Mouse (Mus musculus) heart, embryonic 15.5 days (tissue): ENCODE results near the gene Pdlim1. TPM values are rescaled to one million over a fixed set of nuclear protein-coding genes. Genes with fewer than 3 reads are reported as not detected.
A peak's percentile ranks its signal among the peaks of the same experiment; 100 is the strongest.

Source experiments
- ATAC-seq: fragments of 200-750 bp; cut with Nextera tagmentation; replicated peaks from 2 replicates; pipeline ENCODE4 v1.8.0; 2017; ENCODE audit warnings: low read depth, moderate TSS enrichment; ENCODE audit not compliant: insufficient number of reproducible peaks, insufficient read depth, low FRiP score
- H3K27ac ChIP-seq: fragments of 300-500 bp; sonication (generic); 2 replicates; pipeline ENCODE4 v1.5.1; 2015; ENCODE audit warnings: mild to moderate bottlenecking, inconsistent platforms
- H3K27me3 ChIP-seq: fragments of 300-500 bp; sonication (generic); 2 replicates; pipeline ENCODE4 v1.6.1; 2015; ENCODE audit warnings: inconsistent platforms
- H3K36me3 ChIP-seq: fragments of 300-500 bp; sonication (generic); 2 replicates; pipeline ENCODE4 v1.6.1; 2015; ENCODE audit warnings: mild to moderate bottlenecking, inconsistent platforms
- H3K4me1 ChIP-seq: fragments of 300-500 bp; sonication (generic); replicated peaks from 2 replicates; pipeline ENCODE4 v1.6.1; 2015; ENCODE audit warnings: inconsistent platforms
- H3K4me2 ChIP-seq: fragments of 300-500 bp; sonication (generic); 2 replicates; pipeline ENCODE4 v1.6.1; 2015; ENCODE audit warnings: inconsistent platforms, mild to moderate bottlenecking, moderate library complexity
- H3K4me3 ChIP-seq: fragments of 300-500 bp; sonication (generic); 2 replicates; pipeline ENCODE4 v1.5.1; 2015; ENCODE audit warnings: mild to moderate bottlenecking, inconsistent platforms
- H3K9ac ChIP-seq: fragments of 300-500 bp; sonication (generic); 2 replicates; pipeline ENCODE4 v1.6.1; 2015; ENCODE audit warnings: mild to moderate bottlenecking, inconsistent platforms
- H3K9me3 ChIP-seq: fragments of 300-500 bp; sonication (generic); replicated peaks from 2 replicates; pipeline ENCODE4 v1.6.1; 2016; ENCODE audit warnings: inconsistent platforms
- WGBS: fragments of 180-500 bp; shearing (Covaris S2); methylation state at CpG from one replicate; pipeline ENCODE4 v1.1.7; 2015; ENCODE audit warnings: mixed read lengths; 5-methylcytosine and 5-hydroxymethylcytosine counted together
- polyA plus RNA-seq: library from polyadenylated mRNA; unstranded; fragments of >200 nt; fragmentation: Nextera tagmentation; extraction: Ambion mirVana; gene quantifications from 2 replicates; pipeline ENCODE4 v1.2.1, GENCODE M21; 2015

Pdlim1 gene
- polyA plus RNA-seq, 1 experiment from 2014 or later: 245 TPM

DNA sequence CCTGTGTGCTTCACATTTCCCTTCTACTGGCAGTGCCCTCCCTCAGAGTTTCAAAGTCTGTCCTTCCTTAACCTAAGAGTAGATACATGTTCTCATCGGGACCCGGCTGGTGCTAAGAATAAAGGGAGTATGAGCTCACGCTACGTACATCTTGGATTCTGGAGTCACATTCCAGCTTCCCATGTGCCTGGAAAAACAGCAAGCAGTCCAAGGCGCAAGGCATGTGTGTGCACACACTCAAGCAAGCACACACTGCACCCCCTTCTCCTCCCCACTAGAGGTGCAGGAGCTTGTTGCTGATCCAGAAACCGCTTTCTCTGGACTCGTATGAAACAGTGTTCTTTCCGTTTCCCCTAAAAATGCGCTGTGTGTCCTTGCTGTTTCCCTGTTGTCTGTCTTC is 31.3 kb upstream of the Pdlim1 start:
- H3K4me2 ChIP-seq: peak overlapping the region; percentile 24
- H3K4me1 ChIP-seq: peaks cover 23% of the 10 kb centered on the region

GRCm38 (mm10) chr19:40302477-40302876 is 30.8 kb upstream of the Pdlim1 start:
- H3K4me3 ChIP-seq: no peak overlapping the region
- no peaks in the 10 kb centered on the region; the same call in 1 of the 2 replicates for H3K36me3 ChIP-seq
- no peak overlapping the region for H3K9ac ChIP-seq
- 38% methylated on average over 5 of the region's 5 CpGs for WGBS
- peak overlapping the region; percentile 24 for H3K4me2 ChIP-seq
- H3K27ac ChIP-seq: peak overlapping the region; percentile 68
- H3K4me1 ChIP-seq: peaks cover 26% of the 10 kb centered on the region
- no peaks in the 10 kb centered on the region for H3K27me3 ChIP-seq
- no peak; the same call in 1 of the 2 replicates for ATAC-seq
- H3K9me3 ChIP-seq: no peaks in the 10 kb centered on the region

More for the DNA sequence above, 31.3 kb upstream of the Pdlim1 start:
- 28% methylated on average over 9 of the region's 9 CpGs for WGBS
- Histone ChIP-seq H3K9ac (no peak overlapping the region), H3K36me3 (no peaks in the 10 kb centered on the region; the same call in 1 of the 2 replicates), H3K27ac (peak overlapping the region; percentile 68), H3K4me3 (no peak overlapping the region), H3K9me3 (no peaks in the 10 kb centered on the region), H3K27me3 (no peaks in the 10 kb centered on the region)
- peak; percentile 77 for ATAC-seq

DNA sequence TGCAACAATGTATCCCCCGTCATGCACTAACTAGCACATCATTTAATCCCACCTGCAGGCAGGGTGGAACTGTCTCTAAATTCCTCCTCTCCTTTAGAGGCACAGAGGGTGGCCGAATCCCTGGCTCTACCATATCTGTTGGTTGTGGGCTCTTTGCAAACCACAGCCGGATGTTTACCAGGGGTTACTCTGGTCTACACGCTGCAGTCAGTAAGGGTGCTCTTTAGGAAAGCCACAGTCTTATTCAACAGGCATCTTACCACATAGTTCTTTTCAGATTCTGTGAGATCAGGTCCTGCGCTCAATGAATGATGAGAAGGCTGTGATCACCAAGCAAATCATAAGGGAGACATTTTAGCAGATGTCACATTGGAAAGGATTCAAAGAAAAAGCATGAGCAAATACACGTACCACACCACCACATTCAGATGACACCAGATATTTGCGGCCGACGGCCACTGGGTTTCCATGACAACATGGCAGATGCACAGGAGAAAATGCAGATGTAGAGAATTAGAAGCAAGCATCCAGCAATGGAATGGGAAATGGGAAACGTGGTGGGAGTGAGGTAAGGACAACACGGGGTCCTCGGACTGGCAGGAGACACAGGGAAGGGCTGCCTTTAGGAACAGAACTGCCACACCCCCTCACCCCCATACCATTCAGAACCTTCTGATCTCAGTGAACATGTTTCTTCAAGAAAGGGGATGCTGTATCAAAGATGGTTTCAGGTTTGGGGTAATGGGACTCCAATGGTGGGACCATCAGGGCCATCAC is 28.5 kb upstream of the Pdlim1 start:
- H3K4me1 ChIP-seq: peaks cover 26% of the 10 kb centered on the region
- WGBS: 85% methylated on average over 12 of the region's 12 CpGs
- no peaks in the 10 kb centered on the region for H3K27me3 ChIP-seq
- no peak overlapping the region for H3K4me2 ChIP-seq
- no peak overlapping the region for H3K9ac ChIP-seq
- ATAC-seq: no peak
- no peak overlapping the region for H3K4me3 ChIP-seq
- H3K36me3 ChIP-seq: no peaks in the 10 kb centered on the region; the same call in 1 of the 2 replicates
- H3K9me3 ChIP-seq: no peaks in the 10 kb centered on the region
- no peak overlapping the region for H3K27ac ChIP-seq

- Histone ChIP-seq H3K27ac (no peak overlapping the region), H3K36me3 (peaks cover 4% of the 10 kb centered on the region; the same call in 1 of the 2 replicates), H3K4me2 (no peak overlapping the region), H3K4me3 (no peak overlapping the region), H3K9me3 (no peaks in the 10 kb centered on the region), H3K4me1 (peaks cover 26% of the 10 kb centered on the region), H3K27me3 (no peaks in the 10 kb centered on the region), H3K9ac (no peak overlapping the region)
- 82% methylated on average over 6 of the region's 6 CpGs for WGBS
- no peak for ATAC-seq
These were observed 27.5 kb upstream of the Pdlim1 start for GRCm38 (mm10) chr19:40299182-40299581.

- peak overlapping the region; percentile 64; the same call in 1 of the 2 replicates for H3K27ac ChIP-seq
- H3K27me3 ChIP-seq: no peaks in the 10 kb centered on the region
- WGBS: 88% methylated on average over 2 of the region's 2 CpGs
- ATAC-seq: no peak
- no peak overlapping the region for H3K4me2 ChIP-seq
- H3K9me3 ChIP-seq: no peaks in the 10 kb centered on the region
- H3K4me1 ChIP-seq: peaks cover 21% of the 10 kb centered on the region
- H3K36me3 ChIP-seq: peaks cover 4% of the 10 kb centered on the region; the same call in 1 of the 2 replicates
- H3K9ac ChIP-seq: no peak overlapping the region
- no peak overlapping the region for H3K4me3 ChIP-seq
These were observed 26.9 kb upstream of the Pdlim1 start for GRCm38 (mm10) chr19:40298574-40298973.

DNA sequence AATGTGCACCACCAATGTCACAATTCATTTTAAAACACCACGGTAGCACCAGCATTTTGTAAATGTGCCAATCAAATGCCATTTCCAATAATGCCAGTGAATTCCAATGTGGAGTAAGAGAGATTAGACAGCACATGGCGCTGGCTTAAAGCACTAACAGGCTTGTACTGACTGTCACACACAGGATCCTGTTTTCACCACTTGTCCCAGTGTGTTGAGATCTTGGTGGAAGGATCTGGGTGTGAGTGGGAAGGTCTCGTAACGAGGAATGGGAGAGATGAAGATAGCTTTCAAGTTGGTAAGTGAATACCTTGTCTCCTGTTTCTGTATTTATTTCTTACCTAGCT is 26.1 kb upstream of the Pdlim1 start:
- ATAC-seq: no peak

DNA sequence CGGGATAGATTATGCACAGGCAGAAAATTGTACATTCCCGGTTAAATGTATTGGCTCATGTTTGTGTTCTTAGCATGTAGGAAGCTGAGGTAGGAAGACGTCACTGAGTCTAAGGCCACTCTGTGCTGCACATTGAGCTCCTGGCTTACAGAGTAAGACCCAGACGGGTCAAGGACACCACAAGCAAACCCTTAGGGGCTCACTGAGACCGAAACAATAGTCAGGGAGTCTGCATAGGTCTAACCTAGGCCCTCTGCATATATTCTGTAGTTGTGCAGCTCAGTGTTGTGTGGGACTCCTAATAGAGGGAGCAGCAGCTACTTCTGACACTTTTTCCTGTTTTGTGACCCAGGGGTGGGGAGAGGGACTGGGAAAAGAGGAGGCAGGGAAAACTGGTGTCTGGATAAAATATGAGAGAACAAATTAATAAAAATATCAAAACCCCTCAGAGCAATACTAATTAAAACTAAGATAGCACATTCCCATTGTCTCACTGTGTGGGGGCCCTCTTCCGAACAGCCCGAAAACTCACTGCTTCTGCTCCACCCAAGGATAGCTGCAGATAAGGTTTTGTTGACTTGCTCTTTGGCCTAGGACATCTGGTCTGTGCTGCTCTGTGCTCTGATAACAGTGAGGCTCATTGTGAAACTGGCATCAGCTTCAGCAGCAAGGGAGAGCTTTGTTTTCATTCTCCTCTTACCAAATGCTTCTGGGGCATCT is 25.6 kb upstream of the Pdlim1 start:
- no peaks in the 10 kb centered on the region for H3K9me3 ChIP-seq
- peaks cover 4% of the 10 kb centered on the region; the same call in 1 of the 2 replicates for H3K36me3 ChIP-seq
- H3K27me3 ChIP-seq: no peaks in the 10 kb centered on the region
- ATAC-seq: peak; percentile 61
- H3K4me3 ChIP-seq: no peak overlapping the region
- WGBS: 58% methylated on average over 7 of the region's 7 CpGs
- no peak overlapping the region for H3K9ac ChIP-seq
- H3K4me2 ChIP-seq: no peak overlapping the region
- H3K27ac ChIP-seq: peak overlapping the region; percentile 64
- H3K4me1 ChIP-seq: peaks cover 12% of the 10 kb centered on the region

More for the DNA sequence above, 26.1 kb upstream of the Pdlim1 start:
- H3K27me3 ChIP-seq: no peaks in the 10 kb centered on the region
- no peak overlapping the region for H3K4me3 ChIP-seq
- peaks cover 15% of the 10 kb centered on the region for H3K4me1 ChIP-seq
- H3K36me3 ChIP-seq: peaks cover 4% of the 10 kb centered on the region; the same call in 1 of the 2 replicates
- 21% methylated on average over 4 of the region's 4 CpGs for WGBS
- H3K4me2 ChIP-seq: no peak overlapping the region
- peak overlapping the region; percentile 64 for H3K27ac ChIP-seq
- no peak overlapping the region for H3K9ac ChIP-seq
- no peaks in the 10 kb centered on the region for H3K9me3 ChIP-seq

DNA sequence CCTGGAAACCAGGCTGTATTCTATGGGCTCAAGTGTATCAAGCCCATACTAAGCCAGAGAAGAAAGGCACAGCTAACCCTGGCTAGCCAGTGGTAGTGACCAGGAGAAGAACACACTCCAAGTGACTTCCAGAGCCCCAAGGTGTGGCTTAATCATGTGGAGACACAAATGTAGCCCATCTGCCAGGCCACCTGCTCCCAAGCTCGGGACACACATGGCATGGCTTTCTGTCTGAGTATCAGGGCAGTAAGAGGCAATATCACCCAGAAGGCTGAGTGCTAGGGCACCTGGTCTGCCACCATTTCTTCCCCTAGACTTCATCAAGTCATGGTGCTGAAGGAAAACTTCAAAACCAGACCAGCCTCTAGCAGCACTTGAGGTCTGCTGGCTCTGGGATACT is 22.6 kb upstream of the Pdlim1 start:
- Histone ChIP-seq H3K36me3 (peaks cover 4% of the 10 kb centered on the region; the same call in 1 of the 2 replicates), H3K9ac (no peak overlapping the region), H3K27me3 (no peaks in the 10 kb centered on the region), H3K4me2 (no peak overlapping the region), H3K27ac (no peak overlapping the region), H3K4me1 (peaks cover 12% of the 10 kb centered on the region), H3K9me3 (no peaks in the 10 kb centered on the region), H3K4me3 (no peak overlapping the region)
- ATAC-seq: no peak
- WGBS: 74% methylated on average over 1 of the region's 1 CpGs

DNA sequence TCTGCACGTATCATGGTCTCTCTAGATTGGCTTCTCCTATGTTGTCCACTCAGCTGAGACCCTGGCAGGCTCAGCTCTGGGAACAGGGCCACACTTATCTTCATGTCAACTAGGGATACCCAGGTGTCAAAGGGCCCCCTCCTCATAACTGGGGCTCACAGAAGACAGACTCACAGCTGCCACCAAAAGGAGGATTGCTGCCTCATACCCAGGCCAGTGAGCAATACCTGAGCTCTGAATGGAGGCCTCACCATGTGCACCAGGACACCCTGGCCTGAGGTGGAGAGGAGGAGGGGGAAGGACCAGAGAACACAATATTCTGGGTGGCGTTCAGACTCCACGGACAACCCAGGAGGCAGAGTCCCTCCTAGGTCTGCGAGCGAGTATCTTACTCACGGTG is 22.1 kb upstream of the Pdlim1 start:
- H3K27ac ChIP-seq: no peak overlapping the region

GRCm38 (mm10) chr19:40290099-40290724 is 18.6 kb upstream of the Pdlim1 start:
- WGBS: 74% methylated on average over 6 of the region's 6 CpGs

More for the DNA sequence above, 22.1 kb upstream of the Pdlim1 start:
- H3K4me2 ChIP-seq: no peak overlapping the region
- ATAC-seq: no peak
- WGBS: 86% methylated on average over 6 of the region's 6 CpGs
- H3K9ac ChIP-seq: no peak overlapping the region
- no peaks in the 10 kb centered on the region for H3K27me3 ChIP-seq
- peaks cover 4% of the 10 kb centered on the region; the same call in 1 of the 2 replicates for H3K36me3 ChIP-seq
- H3K4me1 ChIP-seq: peaks cover 12% of the 10 kb centered on the region
- no peak overlapping the region for H3K4me3 ChIP-seq
- H3K9me3 ChIP-seq: no peaks in the 10 kb centered on the region

GRCm38 (mm10) chr19:40288415-40288814 is 16.8 kb upstream of the Pdlim1 start:
- no peak overlapping the region for H3K9ac ChIP-seq
- H3K27me3 ChIP-seq: no peaks in the 10 kb centered on the region
- no peaks in the 10 kb centered on the region for H3K36me3 ChIP-seq
- no peak overlapping the region for H3K27ac ChIP-seq
- H3K4me2 ChIP-seq: no peak overlapping the region
- no peak overlapping the region for H3K4me3 ChIP-seq
- no peak for ATAC-seq
- WGBS: 76% methylated on average over 9 of the region's 9 CpGs
- H3K9me3 ChIP-seq: no peaks in the 10 kb centered on the region
- peaks cover 6% of the 10 kb centered on the region for H3K4me1 ChIP-seq

More at GRCm38 (mm10) chr19:40290099-40290724, 18.6 kb upstream of the Pdlim1 start:
- H3K36me3 ChIP-seq: peaks cover 4% of the 10 kb centered on the region; the same call in 1 of the 2 replicates
- H3K9me3 ChIP-seq: no peaks in the 10 kb centered on the region
- H3K4me1 ChIP-seq: peaks cover 6% of the 10 kb centered on the region
- no peaks in the 10 kb centered on the region for H3K27me3 ChIP-seq
- no peak overlapping the region for H3K4me2 ChIP-seq
- 0 out of 2 replicates have a peak overlapping the region, but pooled peaks have one; percentile 16 for H3K27ac ChIP-seq
- no peak overlapping the region for H3K9ac ChIP-seq
- no peak for ATAC-seq
- H3K4me3 ChIP-seq: no peak overlapping the region
